Mouse (Mus musculus): ENCODE results near the gene Tmem88. TPM values are rescaled to one million over a fixed set of nuclear protein-coding genes. Genes with fewer than 3 reads are reported as not detected.

Tmem88 gene
- total RNA-seq, 2 experiments from 2014 or later, result 3.6 to 3.8 TPM

DNA sequence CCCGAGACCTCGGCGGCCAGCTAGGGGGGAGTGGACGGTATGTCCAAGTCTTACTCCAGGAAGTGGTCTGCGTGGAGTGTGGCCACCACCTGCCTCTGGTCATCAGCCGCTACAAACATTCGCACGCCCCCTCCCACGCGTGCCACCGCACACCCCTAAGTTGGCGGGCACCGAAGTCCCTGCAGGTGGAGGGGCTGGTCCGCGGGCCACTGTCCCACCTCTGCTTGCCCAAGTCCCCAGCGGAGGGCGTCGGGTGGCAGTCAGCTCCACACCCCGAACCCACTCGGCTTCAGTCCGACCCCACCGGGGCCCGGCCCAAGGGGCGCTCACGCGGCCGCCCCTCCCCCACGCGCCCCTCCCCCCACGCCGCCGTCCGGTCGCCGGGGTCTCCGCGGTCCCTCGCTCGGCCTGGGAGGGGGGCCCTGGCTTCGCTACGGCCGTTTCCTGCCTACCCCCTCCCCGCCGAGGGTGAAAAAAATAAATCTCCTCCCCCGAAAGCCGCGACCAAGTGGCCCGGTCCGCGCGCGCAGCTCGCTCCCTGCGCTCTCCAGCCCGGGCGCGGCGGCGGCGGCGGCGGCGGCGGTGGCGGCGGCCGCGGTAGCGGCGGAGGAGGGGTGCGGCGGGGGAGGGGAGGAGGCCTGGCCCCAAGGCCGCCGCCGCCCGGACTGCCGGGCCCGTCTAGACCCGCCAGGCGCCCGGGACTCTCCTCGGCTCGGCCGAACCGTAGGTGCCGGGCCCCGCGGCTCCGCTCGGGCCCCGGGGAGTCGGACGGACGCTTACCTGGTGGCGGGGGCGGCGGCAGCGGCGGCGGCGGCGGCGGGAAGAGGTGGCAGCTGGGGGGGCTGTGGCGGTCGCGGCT lies 29.4 kb downstream of the Tmem88 start:
- peak in 1 of 2 experiments; percentile 34 for DNase-seq (ENCODE audit: low spot score in 2 of 2)
- intact Hi-C loops (cut with DNase I), result loop anchor here (5.0 kb wide), 2 partner anchors 46 to 271 kb away; partner anchors contain the start of genes Cntrob, Per1 and Trappc1

DNA sequence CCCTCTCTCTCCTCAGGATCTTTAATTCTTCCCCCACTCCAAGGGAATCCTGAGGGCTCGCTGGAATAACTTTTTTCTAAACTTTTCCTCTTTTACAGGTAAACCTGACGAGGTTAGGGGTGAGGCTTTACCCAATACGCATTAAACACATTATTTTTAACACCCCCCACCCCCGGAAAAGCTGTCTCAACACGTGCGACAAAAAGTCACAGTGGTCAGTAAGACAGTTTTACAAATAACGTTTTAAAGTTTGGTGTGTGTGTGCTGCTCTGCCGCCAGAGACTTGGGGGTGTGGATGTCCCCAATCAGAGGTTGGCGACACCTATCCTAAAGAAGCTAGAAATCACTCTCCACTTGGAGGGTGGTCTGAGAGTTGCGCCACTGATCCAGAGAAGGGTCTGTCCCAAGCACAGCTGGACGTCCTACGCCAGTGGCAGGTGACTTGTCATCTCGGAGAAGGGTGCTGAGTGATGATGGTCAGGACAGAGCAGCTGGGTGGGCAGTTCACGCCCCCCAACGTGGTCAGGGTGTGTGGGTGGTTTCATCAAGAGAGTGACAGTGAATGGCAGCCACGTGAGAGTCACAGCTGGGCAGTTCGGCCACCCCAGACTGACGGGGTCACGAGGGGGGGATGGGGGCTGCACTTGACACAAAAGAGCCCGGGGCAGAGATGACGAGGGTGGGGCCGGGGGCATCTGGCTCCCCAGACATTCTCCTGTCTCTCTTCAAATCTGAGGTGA lies 30.2 kb downstream of the Tmem88 start:
- no peak for DNase-seq (ENCODE audit: low spot score in 2 of 2)
- intact Hi-C loops (cut with DNase I), result loop anchor here (2.0 to 5.0 kb wide), 3 partner anchors 45 to 270 kb away; partner anchors contain the start of genes Cntrob, Per1 and Trappc1

DNA sequence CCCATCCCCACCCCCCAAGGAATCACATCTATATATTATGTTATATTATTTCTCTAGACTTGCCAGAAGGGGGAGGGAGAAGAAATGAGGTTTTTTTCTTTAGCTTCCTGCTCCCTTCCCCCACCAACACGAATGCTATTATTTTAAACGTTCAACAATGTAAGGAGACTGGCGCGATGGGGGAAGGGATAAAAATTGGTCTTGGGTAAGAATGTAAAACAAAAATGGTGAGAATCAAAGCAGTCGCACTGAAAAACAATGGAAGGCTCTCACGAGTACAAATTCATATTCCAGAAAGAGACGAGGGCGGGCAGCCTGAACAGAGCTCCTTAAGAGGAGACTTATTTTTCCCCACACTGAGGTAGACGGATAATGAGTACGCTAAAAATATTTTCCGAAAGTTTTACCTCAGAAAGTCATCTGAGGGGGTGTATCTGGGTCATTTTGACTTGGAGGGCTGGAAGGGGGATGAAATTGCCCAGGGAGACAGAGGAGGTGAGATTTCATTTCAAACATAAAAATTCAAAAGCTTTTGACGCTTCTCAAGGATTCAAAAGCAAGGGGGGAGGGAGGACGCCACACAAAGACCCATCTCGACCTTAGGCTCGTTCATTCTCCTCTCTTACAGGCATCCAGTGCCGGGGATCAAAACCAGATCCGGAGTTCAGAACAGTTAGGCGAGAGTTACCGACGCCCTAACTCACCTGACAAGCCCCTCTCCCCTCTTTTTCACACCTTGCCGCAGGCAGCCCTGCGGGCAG lies 31.0 kb downstream of the Tmem88 start:
- DNase-seq (ENCODE audit: low spot score in 2 of 2), result peak; percentile 47 to 69
- intact Hi-C loops (cut with DNase I), result loop anchor here (2.0 to 5.0 kb wide), 3 partner anchors 45 to 270 kb away; partner anchors contain the start of genes Cntrob, Per1 and Trappc1

DNA sequence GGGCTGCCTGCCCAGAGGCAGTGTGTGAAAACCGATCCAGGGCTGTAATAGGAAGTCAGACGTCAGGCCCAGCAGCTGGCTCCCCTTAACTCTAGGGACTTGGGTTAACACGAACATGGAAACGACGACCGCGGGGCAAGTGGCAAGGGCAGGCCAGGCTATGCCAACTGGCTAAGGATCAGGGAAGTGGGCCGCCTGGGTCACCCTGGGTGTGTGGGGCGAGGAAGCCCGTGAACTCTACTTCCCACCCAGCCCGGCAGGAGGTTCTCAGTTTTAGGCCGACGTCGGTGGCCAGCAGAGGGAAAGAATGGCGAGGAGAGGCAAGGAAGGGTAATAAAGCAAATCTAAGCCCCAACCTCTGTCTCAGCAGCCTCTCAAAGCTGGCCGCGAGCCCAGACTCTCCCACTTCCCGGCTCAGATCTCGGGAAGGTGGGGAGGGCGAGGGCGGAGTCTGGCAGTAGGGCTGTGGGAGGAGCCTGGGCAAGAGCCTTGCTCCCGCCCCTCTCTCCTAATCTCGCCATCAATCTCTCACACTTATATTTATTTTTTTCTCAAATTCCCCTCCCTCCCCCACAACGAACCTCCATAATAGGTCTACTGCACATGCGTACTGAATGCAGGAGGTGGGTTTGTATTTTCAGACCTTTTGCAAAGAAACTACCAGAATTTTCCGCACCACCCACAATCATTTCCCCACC lies 31.7 kb downstream of the Tmem88 start:
- peak; percentile 95 to 99 for DNase-seq (ENCODE audit: low spot score in 2 of 2)
- intact Hi-C loops (cut with DNase I), result loop anchor here (2.0 to 5.0 kb wide), 3 partner anchors 44 to 269 kb away; partner anchors contain the start of genes Cntrob, Per1 and Trappc1

DNA sequence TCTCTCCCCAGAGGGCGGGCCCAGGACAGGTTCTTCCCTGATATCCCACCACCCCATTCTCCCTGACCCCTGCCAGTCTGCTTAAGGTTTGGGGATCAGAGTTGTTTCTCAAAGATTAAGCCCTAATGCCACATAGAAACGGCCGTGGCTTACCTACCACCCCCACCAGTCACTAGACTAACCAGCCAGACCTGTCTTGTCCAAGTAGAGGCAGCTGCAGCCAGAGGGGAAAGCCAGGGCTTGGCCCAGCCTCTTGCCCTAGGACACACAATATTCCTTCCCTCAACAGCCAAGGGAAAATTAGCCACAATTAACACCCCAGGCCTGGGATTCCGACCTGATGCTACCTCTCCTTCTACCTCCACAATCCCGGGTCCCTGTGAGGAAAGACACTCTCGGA lies 32.3 kb downstream of the Tmem88 start:
- intact Hi-C loops (cut with DNase I), result loop anchor here (2.0 to 5.0 kb wide), 3 partner anchors 43 to 268 kb away; partner anchors contain the start of genes Cntrob, Per1 and Trappc1

DNA sequence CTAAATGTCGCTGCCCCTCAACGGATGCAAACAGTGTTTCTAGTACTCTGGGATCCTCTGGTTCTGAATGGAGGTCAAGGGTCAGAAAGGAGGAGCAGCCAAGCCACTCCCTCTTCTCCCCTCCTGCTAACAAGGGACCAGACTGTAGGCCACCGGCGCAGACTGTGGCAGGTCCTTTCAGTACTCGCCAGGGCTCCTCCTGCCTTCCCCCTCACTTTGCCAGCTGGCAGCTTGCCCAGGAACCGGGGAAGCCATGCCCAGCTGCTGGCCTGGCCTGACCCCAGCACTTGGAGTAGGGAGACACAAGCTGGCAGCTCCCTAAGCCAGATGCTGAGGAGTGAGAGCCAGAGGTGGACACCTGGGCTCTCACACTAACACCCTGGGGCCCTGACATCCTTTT lies 33.1 kb downstream of the Tmem88 start:
- peak; percentile 84 to 91 for DNase-seq (ENCODE audit: low spot score in 2 of 2)
- intact Hi-C loops (cut with DNase I), result loop anchor here (5.0 kb wide), 2 partner anchors 43 to 268 kb away; partner anchors contain the start of genes Cntrob, Per1 and Trappc1

More for the DNA sequence above, 32.3 kb downstream of the Tmem88 start:
- no peak for DNase-seq (ENCODE audit: low spot score in 2 of 2)

DNA sequence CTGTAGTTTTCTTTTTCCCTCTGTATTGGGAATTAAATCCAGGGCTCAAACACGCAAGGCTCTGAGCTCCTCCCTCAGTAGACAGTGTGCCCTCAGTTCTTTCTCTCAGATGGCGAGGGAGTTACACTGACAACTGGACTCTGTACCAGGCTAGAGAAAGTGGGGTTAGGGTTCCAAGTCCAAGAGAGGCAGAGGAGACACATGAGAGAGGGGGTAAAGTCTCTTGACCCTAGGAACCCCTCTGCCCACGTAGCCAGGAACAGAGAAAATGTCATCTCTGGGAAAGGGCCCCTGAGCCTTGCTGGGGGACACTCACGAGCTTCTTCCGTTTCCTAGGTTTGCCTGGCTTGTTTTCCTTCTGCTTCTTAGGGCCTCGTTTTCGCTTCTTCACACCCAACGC lies 33.7 kb downstream of the Tmem88 start:
- intact Hi-C loops (cut with DNase I), result no loop called here
- no peak for DNase-seq (ENCODE audit: low spot score in 2 of 2)

DNA sequence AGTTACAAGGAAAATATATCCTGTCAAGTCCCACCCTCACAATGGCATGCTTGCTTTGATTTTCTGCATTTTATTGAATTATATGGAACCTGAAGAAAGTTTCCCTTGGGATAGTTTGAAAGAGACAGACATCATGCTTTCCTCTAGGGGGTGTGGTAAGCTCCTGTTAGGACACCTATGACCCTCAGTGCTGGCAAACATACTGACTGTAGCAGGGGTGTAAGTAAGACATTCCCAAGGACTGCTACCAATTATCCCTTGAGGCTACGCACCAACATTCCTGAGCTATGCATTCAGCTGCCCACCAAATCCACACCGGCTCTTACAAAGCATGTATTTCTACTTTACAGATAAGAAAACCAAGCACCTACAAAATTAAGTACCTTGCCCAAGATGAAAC lies 35.6 kb downstream of the Tmem88 start:
- intact Hi-C loops (cut with DNase I), result no loop called here
- no peak for DNase-seq (ENCODE audit: low spot score in 2 of 2)

DNA sequence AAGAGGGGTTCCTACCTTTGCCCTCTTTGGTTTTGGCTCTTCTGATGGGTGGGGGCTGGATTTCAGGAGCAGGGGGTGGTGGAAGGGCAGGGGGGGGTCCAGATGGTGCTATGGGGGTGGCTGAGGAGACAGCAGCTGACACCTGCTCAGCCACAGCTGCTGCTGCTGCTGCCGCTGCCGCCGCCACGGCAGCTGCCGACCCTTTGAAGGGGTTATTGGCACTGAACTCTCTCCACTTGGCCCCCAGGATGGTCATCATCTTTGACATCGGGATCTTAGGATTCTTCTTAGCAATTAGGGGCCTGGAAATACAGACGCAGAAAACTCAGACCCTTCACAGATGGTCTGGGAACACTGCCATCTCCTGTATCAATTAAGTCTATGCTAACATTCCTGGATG lies 36.0 kb downstream of the Tmem88 start:
- intact Hi-C loops (cut with DNase I), result no loop called here
- DNase-seq (ENCODE audit: low spot score in 2 of 2), result no peak

DNA sequence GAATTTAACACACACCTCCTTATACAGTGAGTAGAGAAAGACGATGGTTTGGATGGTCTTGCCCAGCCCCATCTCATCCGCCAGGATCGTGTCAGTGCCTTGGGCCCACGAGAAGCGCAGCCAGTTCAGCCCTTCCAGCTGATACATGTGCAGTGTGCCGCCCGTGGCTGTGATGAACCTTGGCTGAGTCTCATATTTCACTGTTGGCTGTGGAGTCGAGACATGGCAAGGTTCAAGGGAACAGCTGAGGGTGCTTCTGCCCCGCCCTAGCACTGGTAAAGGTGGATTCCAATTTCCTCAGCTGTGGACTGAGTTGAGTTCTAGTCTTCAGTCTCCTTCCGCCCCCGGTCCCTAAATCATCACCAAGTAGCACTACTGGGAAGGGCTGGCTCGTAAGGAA lies 40.3 kb downstream of the Tmem88 start:
- intact Hi-C loops (cut with DNase I), result no loop called here
- DNase-seq (ENCODE audit: low spot score in 2 of 2), result no peak

DNA sequence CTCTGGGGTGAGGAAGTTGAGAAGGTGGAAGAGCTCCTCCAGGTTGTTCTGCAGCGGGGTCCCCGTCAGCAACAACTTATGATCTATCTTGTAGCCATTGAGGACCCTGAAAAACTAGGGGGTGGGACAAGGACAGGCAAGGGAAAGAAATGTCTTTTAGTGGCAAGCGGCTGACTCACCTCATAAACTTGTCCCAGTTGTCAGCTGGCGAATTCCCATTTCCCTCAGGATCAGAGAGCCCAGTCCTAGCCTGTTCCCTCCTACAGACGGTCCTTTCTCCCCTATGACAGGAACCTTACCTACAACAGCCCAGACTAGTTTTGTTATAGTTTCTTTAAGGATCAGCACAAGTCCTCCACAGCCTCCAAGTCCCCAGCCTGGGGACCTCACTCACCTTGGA lies 41.5 kb downstream of the Tmem88 start:
- DNase-seq (ENCODE audit: low spot score in 2 of 2), result no peak
- intact Hi-C loops (cut with DNase I), result no loop called here

Other genes starting within 250 kb of the Tmem88 start
- 1 to 10 TPM; 3.1 to 6.6 TPM for gene Alox12b, start 241.2 kb downstream of the Tmem88 start, total RNA-seq (2021)
- 1 to 10 TPM; 3.6 to 5.1 TPM for gene Alox8, start 200.4 kb downstream of the Tmem88 start, total RNA-seq (2021)
- gene Gucy2e, start 161.2 kb downstream of the Tmem88 start, total RNA-seq (2021), result under 1 TPM; 0.80 to 0.94 TPM
- 10 to 100 TPM; 14.2 to 18.3 TPM for gene Cntrob, start 74.5 kb downstream of the Tmem88 start, total RNA-seq (2021)
- gene Trappc1, start 74.3 kb downstream of the Tmem88 start, total RNA-seq (2021), result 10 to 100 TPM; 59.0 to 60.5 TPM
- gene Kcnab3, start 72.0 kb downstream of the Tmem88 start, total RNA-seq (2021), result 10 to 100 TPM; 67.1 to 68.0 TPM
- gene Rnf227, start 57.8 kb downstream of the Tmem88 start, total RNA-seq (2021), result 100 to 1,000 TPM; 141 to 143 TPM
- 100 to 1,000 TPM; 449 to 474 TPM for gene Chd3, start 28.8 kb downstream of the Tmem88 start, total RNA-seq (2021)
- gene Naa38, start 2.7 kb downstream of the Tmem88 start, total RNA-seq (2021), result 100 to 1,000 TPM; 105 to 109 TPM
- 10 to 100 TPM; 35.9 to 41.3 TPM for gene Cyb5d1, start 2.6 kb downstream of the Tmem88 start, total RNA-seq (2021)
- gene Kdm6b, start 15.4 kb upstream of the Tmem88 start, total RNA-seq (2021), result 10 to 100 TPM; 23.3 to 25.3 TPM
- gene Dnah2, start 150.9 kb upstream of the Tmem88 start, total RNA-seq (2021), result 1 to 10 TPM; 3.0 to 3.6 TPM
- 10 to 100 TPM; 57.5 to 60.4 TPM for gene Efnb3, start 162.0 kb upstream of the Tmem88 start, total RNA-seq (2021)
- gene Wrap53, start 182.0 kb upstream of the Tmem88 start, total RNA-seq (2021), result 10 to 100 TPM; 10.1 to 10.4 TPM
- 10 to 100 TPM; 18.7 to 21.1 TPM for gene Trp53, start 182.1 kb upstream of the Tmem88 start, total RNA-seq (2021)
- 100 to 1,000 TPM; 403 to 438 TPM for gene Atp1b2, start 207.7 kb upstream of the Tmem88 start, total RNA-seq (2021)
- gene Shbg, start 219.7 kb upstream of the Tmem88 start, total RNA-seq (2021), result not detected
- 1 to 10 TPM; 7.4 to 7.7 TPM for gene Sat2, start 223.8 kb upstream of the Tmem88 start, total RNA-seq (2021)
- gene Fxr2, start 234.8 kb upstream of the Tmem88 start, total RNA-seq (2021), result 100 to 1,000 TPM; 122 to 133 TPM